10 mouse cellular contexts compared by ENCODE assay signal in the genomic region with DNA sequence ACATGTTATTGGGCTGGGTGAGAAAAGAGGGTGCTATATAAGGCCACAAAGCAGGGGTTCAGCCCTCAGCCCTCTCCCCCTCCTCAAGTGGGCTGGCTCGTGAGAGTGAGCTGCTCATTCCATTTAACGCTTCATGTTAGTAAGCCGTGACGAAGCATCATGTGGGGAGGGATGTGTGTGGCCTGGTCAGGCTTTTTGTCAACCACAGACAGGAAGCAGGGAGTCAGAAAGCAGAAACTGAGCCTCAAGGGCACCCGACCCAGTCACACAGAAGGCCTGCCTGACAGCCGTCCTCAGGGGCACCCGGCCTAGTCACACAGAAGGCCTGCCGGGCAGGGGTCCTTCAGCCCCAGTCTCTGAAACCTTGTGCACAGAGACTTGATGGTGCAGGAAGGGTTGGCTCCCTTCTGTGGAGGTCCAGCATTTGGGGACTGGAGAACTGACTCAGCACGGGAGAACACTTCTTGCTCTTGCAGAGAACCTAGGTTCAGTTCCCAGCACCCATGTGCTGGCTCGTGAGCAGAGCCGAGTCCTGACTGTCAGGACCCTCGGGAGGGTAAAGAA. TPM values are rescaled to one million over a fixed set of nuclear protein-coding genes. Genes with fewer than 3 reads are reported as not detected.
DNase-seq lines count a peak whose midpoint lies in the region; ATAC-seq and TF ChIP-seq lines count a peak whose summit lies in the region.
"Had no signal": no experiment of that assay in that cellular context is flagged by ENCODE, and none has a peak within 500 bp of the region (broad histone marks: within the 10 kb centered on the region; RNA-seq: fewer than 3 reads in every experiment).

No protein-coding gene starts in this region.

- H3K27ac ChIP-seq in intestine, embryonic 16.5 days (ENCODE audit: low read length): peak overlapping the region; percentile 8; the same call in 1 of the 2 replicates
- no peak overlapping the region for H3K27ac ChIP-seq in intestine, postnatal 0 days (ENCODE audit: low read depth, low read length)
- H3K27ac ChIP-seq in macrophage: peak overlapping the region; percentile 100
- H3K27ac ChIP-seq: midbrain, embryonic 13.5 days had no signal

- 77% methylated on average over 12 of the region's 12 CpGs for WGBS in intestine, embryonic 16.5 days
- 85% methylated on average over 12 of the region's 12 CpGs for WGBS in intestine, postnatal 0 days
- WGBS in macrophage (ENCODE audit: missing documents): under 1% methylated on average over 12 of the region's 12 CpGs

- ATAC-seq in intestine, embryonic 16.5 days: no peak
- ATAC-seq in intestine, postnatal 0 days: no peak
- no peak for ATAC-seq in frontal cortex, adult (ENCODE audit: low TSS enrichment)
- ATAC-seq: midbrain, embryonic 13.5 days had no signal

- H3K4me1 ChIP-seq in intestine, embryonic 16.5 days (ENCODE audit: control insufficient read depth, insufficient read depth, low read length): peaks cover 17% of the 10 kb centered on the region
- H3K4me1 ChIP-seq in intestine, postnatal 0 days (replicated peaks; ENCODE audit: control insufficient read depth, insufficient read depth, low read length): peaks cover 7% of the 10 kb centered on the region; the same call in 1 of the 2 replicates

- peaks cover 82% of the 10 kb centered on the region for H3K79me2 ChIP-seq in macrophage (ENCODE audit: inconsistent target)

- H3K9me3 ChIP-seq in intestine, embryonic 16.5 days (ENCODE audit: control insufficient read depth, low read length): no peaks in the 10 kb centered on the region
- no peaks in the 10 kb centered on the region for H3K9me3 ChIP-seq in intestine, postnatal 0 days (ENCODE audit: control insufficient read depth)
- H3K9me3 ChIP-seq: midbrain, embryonic 13.5 days had no signal

- H3K27me3 ChIP-seq in intestine, embryonic 16.5 days (replicated peaks; ENCODE audit: control insufficient read depth, insufficient read depth, low read length): no peaks in the 10 kb centered on the region
- no peaks in the 10 kb centered on the region for H3K27me3 ChIP-seq in intestine, postnatal 0 days (replicated peaks; ENCODE audit: control insufficient read depth, insufficient read depth, low read length)
- H3K27me3 ChIP-seq: midbrain, embryonic 13.5 days had no signal

- peaks cover 29% of the 10 kb centered on the region for H3K36me3 ChIP-seq in intestine, embryonic 16.5 days (ENCODE audit: control insufficient read depth, insufficient read depth, low read length)
- H3K36me3 ChIP-seq in intestine, postnatal 0 days (ENCODE audit: control insufficient read depth, insufficient read depth): peaks cover 76% of the 10 kb centered on the region
- H3K36me3 ChIP-seq in macrophage (ENCODE audit: inconsistent target): peaks cover 30% of the 10 kb centered on the region

- no peak overlapping the region for H3K9ac ChIP-seq in intestine, embryonic 16.5 days (ENCODE audit: low read depth, low read length)
- no peak overlapping the region for H3K9ac ChIP-seq in intestine, postnatal 0 days (ENCODE audit: low read depth, low read length)
- H3K9ac ChIP-seq: midbrain, embryonic 13.5 days had no signal

- DNase-seq in B cell, adult 2 months: peak; percentile 70 to 77
- peak; percentile 23 for DNase-seq in T-cell, adult 2 months (ENCODE audit: low spot score)
- DNase-seq in ovary, adult 18-20 months (ENCODE audit: low spot score): no peak
- DNase-seq in adrenal gland, adult 18-20 months (ENCODE audit: low spot score in 2 of 2): no peak
- DNase-seq: right cerebral cortex, postnatal 25 days had no signal

- H3K4me2 ChIP-seq in intestine, embryonic 16.5 days (ENCODE audit: low read depth, low read length): no peak overlapping the region
- H3K4me2 ChIP-seq in intestine, postnatal 0 days (replicated peaks; ENCODE audit: low read depth): no peak overlapping the region
- H3K4me2 ChIP-seq: midbrain, embryonic 13.5 days had no signal

- no peak overlapping the region for H3K4me3 ChIP-seq in intestine, embryonic 16.5 days (ENCODE audit: low read length)
- no peak overlapping the region for H3K4me3 ChIP-seq in intestine, postnatal 0 days (ENCODE audit: low read depth, low read length)
- no peak overlapping the region for H3K4me3 ChIP-seq in macrophage (ENCODE audit: inconsistent target)
- H3K4me3 ChIP-seq: midbrain, embryonic 13.5 days had no signal

- no peak for TF ChIP-seq CTCF in intestine, postnatal 0 days (IDR thresholded peaks at IDR 0.05; ENCODE audit: low read depth)

RNA-seq across cellular contexts. Expression of a gene that starts 10.6 kb away (rescaled TPM):
- polyA plus RNA-seq in intestine, embryonic 16.5 days (2015; fragmentation: Nextera tagmentation; extraction: Ambion mirVana): 4.1 TPM in 2 replicates
- 1.8 and 2.0 TPM in 2 replicates for polyA plus RNA-seq in intestine, postnatal 0 days (2015; fragmentation: Nextera tagmentation; extraction: Ambion mirVana)
- 1 to 10 TPM in 5 of 26 experiments, under 1 TPM in 9, not detected in 12; 0.37 to 2.5 (median 0.74) TPM for total RNA-seq in macrophage (2018; cell fraction: chromatin; rRNA removed)
- 1 to 10 TPM in 7 of 26 experiments, under 1 TPM in 19; 0.44 to 1.3 (median 0.86) TPM for total RNA-seq in macrophage (2018; cell fraction: cytosol; rRNA removed)
- total RNA-seq in macrophage (2018; cell fraction: nucleus; rRNA removed): 1 to 10 TPM in 6 of 26 experiments, under 1 TPM in 13, not detected in 7; 0.23 to 3.6 (median 0.78) TPM
- polyA plus RNA-seq in macrophage (2018): 0.68 to 1.1 TPM (median 0.72 TPM) in 3 replicates
- total RNA-seq in adrenal gland, adult 18-20 months (2021): 1 to 10 TPM; 3.7 to 4.0 TPM

RNA-seq across cellular contexts. Expression of a gene that starts 31.2 kb away (rescaled TPM):
- 141 and 148 TPM in 2 replicates for polyA plus RNA-seq in intestine, embryonic 16.5 days (2015; fragmentation: Nextera tagmentation; extraction: Ambion mirVana)
- polyA plus RNA-seq in intestine, postnatal 0 days (2015; fragmentation: Nextera tagmentation; extraction: Ambion mirVana): 98.2 and 103 TPM in 2 replicates
- 100 to 1,000 TPM in 24 of 26 experiments, 10 to 100 TPM in 2; 72.2 to 414 (median 208) TPM for total RNA-seq in macrophage (2018; cell fraction: chromatin; rRNA removed)
- 100 to 1,000 TPM; 171 to 234 (median 210) TPM for total RNA-seq in macrophage (2018; cell fraction: cytosol; rRNA removed)
- 100 to 1,000 TPM in 25 of 26 experiments, 10 to 100 TPM in 1; 82.4 to 238 (median 191) TPM for total RNA-seq in macrophage (2018; cell fraction: nucleus; rRNA removed)
- 151 to 499 TPM (median 254 TPM) in 3 replicates for polyA plus RNA-seq in macrophage (2018)
- 100 to 1,000 TPM in 1 of 2 experiments, 10 to 100 TPM in 1; 94.0 to 145 TPM for total RNA-seq in adrenal gland, adult 18-20 months (2021)

RNA-seq across cellular contexts. Expression of a gene that starts 47.8 kb away (rescaled TPM):
- polyA plus RNA-seq in intestine, embryonic 16.5 days (2015; fragmentation: Nextera tagmentation; extraction: Ambion mirVana): 466 and 491 TPM in 2 replicates
- polyA plus RNA-seq in intestine, postnatal 0 days (2015; fragmentation: Nextera tagmentation; extraction: Ambion mirVana): 538 and 555 TPM in 2 replicates
- total RNA-seq in macrophage (2018; cell fraction: chromatin; rRNA removed): 100 to 1,000 TPM; 108 to 477 (median 140) TPM
- total RNA-seq in macrophage (2018; cell fraction: cytosol; rRNA removed): 1,000 to 10,000 TPM in 6 of 26 experiments, 100 to 1,000 TPM in 20; 449 to 1,138 (median 724) TPM
- total RNA-seq in macrophage (2018; cell fraction: nucleus; rRNA removed): 100 to 1,000 TPM; 131 to 371 (median 177) TPM
- polyA plus RNA-seq in macrophage (2018): 992 to 1,238 TPM (median 1,231 TPM) in 3 replicates
- 100 to 1,000 TPM; 830 to 834 TPM for total RNA-seq in adrenal gland, adult 18-20 months (2021)

RNA-seq across cellular contexts. Expression of a gene that starts 54.0 kb away (rescaled TPM):
- polyA plus RNA-seq in intestine, embryonic 16.5 days (2015; fragmentation: Nextera tagmentation; extraction: Ambion mirVana): 0.26 and 0.78 TPM in 2 replicates
- 0.64 and 0.83 TPM in 2 replicates for polyA plus RNA-seq in intestine, postnatal 0 days (2015; fragmentation: Nextera tagmentation; extraction: Ambion mirVana)
- 1 to 10 TPM in 1 of 26 experiments, under 1 TPM in 9, not detected in 16; 0.33 to 1.4 (median 0.46) TPM for total RNA-seq in macrophage (2018; cell fraction: chromatin; rRNA removed)
- under 1 TPM; 0.38 to 0.92 (median 0.59) TPM for total RNA-seq in macrophage (2018; cell fraction: cytosol; rRNA removed)
- total RNA-seq in macrophage (2018; cell fraction: nucleus; rRNA removed): 1 to 10 TPM in 2 of 26 experiments, under 1 TPM in 14, not detected in 10; 0.18 to 1.9 (median 0.54) TPM
- 0.14 to 0.69 TPM (median 0.51 TPM) in 3 replicates for polyA plus RNA-seq in macrophage (2018)
- 1 to 10 TPM in 1 of 2 experiments, under 1 TPM in 1; 0.58 to 1.2 TPM for total RNA-seq in adrenal gland, adult 18-20 months (2021)

RNA-seq across cellular contexts. Expression of a gene that starts 54.3 kb away (rescaled TPM):
- not detected in 2 replicates for polyA plus RNA-seq in intestine, embryonic 16.5 days (2015; fragmentation: Nextera tagmentation; extraction: Ambion mirVana)
- polyA plus RNA-seq in intestine, postnatal 0 days (2015; fragmentation: Nextera tagmentation; extraction: Ambion mirVana): not detected in 2 replicates
- 1 to 10 TPM in 8 of 26 experiments, not detected in 18; 1.5 to 2.2 (median 2.0) TPM for total RNA-seq in macrophage (2018; cell fraction: chromatin; rRNA removed)
- total RNA-seq in macrophage (2018; cell fraction: cytosol; rRNA removed): not detected
- 1 to 10 TPM in 3 of 26 experiments, not detected in 23; 1.2 to 1.8 (median 1.4) TPM for total RNA-seq in macrophage (2018; cell fraction: nucleus; rRNA removed)
- polyA plus RNA-seq in macrophage (2018): not detected in 3 replicates
- total RNA-seq in adrenal gland, adult 18-20 months (2021): not detected

Comparison
In these comparisons a context has a peak if more than half of its experiments do, and no peak if none do; other contexts are left out.
1. DNase-seq: peak in B cell, adult 2 months (2 of 2) and T-cell, adult 2 months (single experiment); none in ovary, adult 18-20 months (single experiment) and adrenal gland, adult 18-20 months (0 of 2).